Mouse (Mus musculus) right cerebral cortex, postnatal 10 days (tissue): ENCODE measurements at regions not wholly inside any gene's neighbourhood (a gene's known extent, or its start where the extent isn't known, plus 50 kb on each side); places are given as distances from the start of the nearest gene placed in this dataset.

Source experiments
- DNase-seq, 2 experiments: peaks; one replicate each; pipeline ENCODE4 v3.0.0; 2021; ENCODE audit warnings: low spot score in 2 of 2

DNA sequence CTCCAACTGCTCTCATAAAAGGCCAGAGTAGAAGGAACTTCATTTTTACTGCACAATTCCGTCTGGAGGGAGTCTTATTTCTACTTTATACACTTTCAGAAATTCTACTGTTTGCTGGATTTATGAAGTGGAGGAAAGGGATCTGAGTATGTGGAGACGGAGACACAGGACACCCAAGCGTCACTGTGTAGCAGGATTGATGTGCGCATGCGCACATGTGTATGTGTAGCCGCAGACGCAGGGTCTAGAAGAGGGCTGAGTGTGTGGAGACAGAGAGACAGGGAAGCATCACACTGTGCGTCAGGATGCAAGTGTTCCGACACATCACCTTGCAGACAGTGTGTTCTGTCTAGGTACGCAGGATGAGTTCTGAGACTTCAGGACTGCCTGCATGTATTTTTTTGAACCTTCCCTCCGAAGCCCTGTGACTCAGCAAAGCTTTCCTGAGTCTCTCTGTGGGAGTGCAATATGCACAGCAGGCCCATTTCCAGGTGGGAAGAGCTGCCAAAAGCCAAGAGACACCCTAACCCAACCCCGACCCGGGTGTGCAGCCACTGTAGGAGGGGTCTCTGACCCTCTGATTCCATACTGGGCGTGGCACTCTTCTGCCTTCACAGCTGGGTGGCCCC, 67.1 kb upstream of the Fam19a5 start:
- DNase-seq = no peak

- no peak for DNase-seq
Observed at GRCm38 (mm10) chr15:87480758-87481157, 63.3 kb upstream of the Fam19a5 start.
